Mouse (Mus musculus) hindbrain, embryonic 11.5 days (tissue): ENCODE measurements around the gene Ppp1cc. TPM values are rescaled to one million over a fixed set of nuclear protein-coding genes. Genes with fewer than 3 reads are reported as not detected.
"Not testable (repeated sequence)": the region's sequence is repeated elsewhere in the genome, so short reads cannot be mapped to it uniquely, and the experiment has no call there.

Experiments used
- ATAC-seq: fragments of 200-750 bp; cut with Nextera tagmentation; 2 replicates; pipeline ENCODE4 v1.8.0; 2017; ENCODE audit warnings: mild to moderate bottlenecking, moderate TSS enrichment, moderate library complexity; ENCODE audit not compliant: low FRiP score
- DNase-seq: peaks from one replicate; pipeline ENCODE4 v3.0.0-alpha.2; 2015; ENCODE audit warnings: low spot score
- H3K27ac ChIP-seq: fragments of 300-500 bp; sonication (generic); 2 replicates; pipeline ENCODE4 v1.5.1; 2014; ENCODE audit warnings: mild to moderate bottlenecking, low read depth, low read length
- H3K27me3 ChIP-seq: fragments of 300-500 bp; sonication (generic); 2 replicates; pipeline ENCODE4 v1.6.1; 2014; ENCODE audit warnings: mild to moderate bottlenecking, low read length, moderate library complexity, mixed read lengths; ENCODE audit not compliant: control insufficient read depth, insufficient read depth
- H3K36me3 ChIP-seq: fragments of 300-500 bp; sonication (generic); 2 replicates; pipeline ENCODE4 v1.6.1; 2014; ENCODE audit warnings: mild to moderate bottlenecking, low read length, moderate library complexity, mixed read lengths; ENCODE audit not compliant: control insufficient read depth, insufficient read depth
- H3K4me1 ChIP-seq: fragments of 300-500 bp; sonication (generic); replicated peaks from 2 replicates; pipeline ENCODE4 v1.6.1; 2014; ENCODE audit warnings: low read length, mixed read lengths; ENCODE audit not compliant: control insufficient read depth, insufficient read depth
- H3K4me2 ChIP-seq: fragments of 300-500 bp; sonication (generic); replicated peaks from 2 replicates; pipeline ENCODE4 v1.6.1; 2014; ENCODE audit warnings: mild to moderate bottlenecking, low read depth, low read length
- H3K4me3 ChIP-seq: fragments of 300-500 bp; sonication (generic); 2 replicates; pipeline ENCODE4 v1.5.1; 2014; ENCODE audit warnings: low read depth, low read length
- H3K9ac ChIP-seq: fragments of 300-500 bp; sonication (generic); 2 replicates; pipeline ENCODE4 v1.6.1; 2014; ENCODE audit warnings: low read depth, low read length
- H3K9me3 ChIP-seq: fragments of 300-500 bp; sonication (generic); 2 replicates; pipeline ENCODE4 v1.6.1; 2016; ENCODE audit warnings: low read length; ENCODE audit not compliant: control insufficient read depth
- WGBS: fragments of 180-500 bp; shearing (Covaris S2); extraction: QIAGEN DNeasy Blood & Tissue Kit; methylation state at CpG from one replicate; pipeline ENCODE4 v1.1.7; 2014; 5-methylcytosine and 5-hydroxymethylcytosine counted together
- polyA plus RNA-seq: library from polyadenylated mRNA; unstranded; fragments of >200 nt; fragmentation: Nextera tagmentation; extraction: Ambion mirVana; gene quantifications from 2 replicates; pipeline ENCODE4 v1.2.1, GENCODE M21; 2014

Gene Ppp1cc
- polyA plus RNA-seq, 1 experiment from 2014 or later: 305 TPM

- ATAC-seq: no peak
- no peaks in the 10 kb centered on the region for H3K36me3 ChIP-seq
- no peaks in the 10 kb centered on the region for H3K27me3 ChIP-seq
- no peaks in the 10 kb centered on the region for H3K4me1 ChIP-seq
- H3K9me3 ChIP-seq: no peaks in the 10 kb centered on the region
- no peak for DNase-seq
- no peak overlapping the region for H3K27ac ChIP-seq
- WGBS: 92% methylated on average over 4 of the region's 4 CpGs
- no peak overlapping the region for H3K4me3 ChIP-seq
- H3K4me2 ChIP-seq: no peak overlapping the region
- no peak overlapping the region for H3K9ac ChIP-seq
These were observed 13.3 kb upstream of the Ppp1cc start for GRCm38 (mm10) chr5:122144825-122145224.

- H3K4me1 ChIP-seq: no peaks in the 10 kb centered on the region
- no peak overlapping the region for H3K4me3 ChIP-seq
- no peaks in the 10 kb centered on the region for H3K36me3 ChIP-seq
- no peak overlapping the region for H3K4me2 ChIP-seq
- no peak overlapping the region for H3K27ac ChIP-seq
- H3K9ac ChIP-seq: no peak overlapping the region
- no peak for DNase-seq
- ATAC-seq: no peak
- H3K27me3 ChIP-seq: no peaks in the 10 kb centered on the region
- WGBS: 68% methylated on average over 15 of the region's 15 CpGs
- no peaks in the 10 kb centered on the region for H3K9me3 ChIP-seq
These were observed 12.6 kb upstream of the Ppp1cc start for GRCm38 (mm10) chr5:122145381-122146055.

GRCm38 (mm10) chr5:122146056-122146580, 12.0 kb upstream of the Ppp1cc start:
- no peaks in the 10 kb centered on the region for H3K4me1 ChIP-seq
- no peak overlapping the region for H3K9ac ChIP-seq
- H3K27ac ChIP-seq: 0 out of 2 replicates have a peak overlapping the region, but pooled peaks have one; percentile 27
- H3K36me3 ChIP-seq: no peaks in the 10 kb centered on the region
- H3K4me3 ChIP-seq: no peak overlapping the region
- no peak for ATAC-seq
- H3K4me2 ChIP-seq: no peak overlapping the region
- no peaks in the 10 kb centered on the region for H3K27me3 ChIP-seq
- H3K9me3 ChIP-seq: no peaks in the 10 kb centered on the region
- WGBS: 53% methylated on average over 10 of the region's 10 CpGs
- peak; percentile 22 for DNase-seq

- no peak for ATAC-seq
- H3K4me1 ChIP-seq: no peaks in the 10 kb centered on the region
- H3K9me3 ChIP-seq: no peaks in the 10 kb centered on the region
- DNase-seq: no peak
- H3K27ac ChIP-seq: 0 out of 2 replicates have a peak overlapping the region, but pooled peaks have one; percentile 27
- H3K36me3 ChIP-seq: no peaks in the 10 kb centered on the region
- no peak overlapping the region for H3K4me2 ChIP-seq
- no peak overlapping the region for H3K9ac ChIP-seq
- no peak overlapping the region for H3K4me3 ChIP-seq
- H3K27me3 ChIP-seq: no peaks in the 10 kb centered on the region
These were observed 11.5 kb upstream of the Ppp1cc start for GRCm38 (mm10) chr5:122146609-122147008.

- no peak overlapping the region for H3K4me3 ChIP-seq
- no peaks in the 10 kb centered on the region for H3K36me3 ChIP-seq
- DNase-seq: no peak
- H3K9me3 ChIP-seq: no peaks in the 10 kb centered on the region
- no peaks in the 10 kb centered on the region for H3K27me3 ChIP-seq
- 33% methylated on average over 1 of the region's 1 CpGs for WGBS
- no peak overlapping the region for H3K4me2 ChIP-seq
- no peak for ATAC-seq
- no peak overlapping the region for H3K27ac ChIP-seq
- H3K4me1 ChIP-seq: no peaks in the 10 kb centered on the region
- no peak overlapping the region for H3K9ac ChIP-seq
These were observed 10.0 kb upstream of the Ppp1cc start for GRCm38 (mm10) chr5:122148107-122148506.

- WGBS: 53% methylated on average over 4 of the region's 4 CpGs
- no peak for ATAC-seq
- no peak overlapping the region for H3K4me2 ChIP-seq
- no peaks in the 10 kb centered on the region for H3K4me1 ChIP-seq
- no peak overlapping the region for H3K4me3 ChIP-seq
- no peak overlapping the region for H3K27ac ChIP-seq
- H3K9ac ChIP-seq: no peak overlapping the region
- no peak for DNase-seq
- H3K36me3 ChIP-seq: no peaks in the 10 kb centered on the region
- no peaks in the 10 kb centered on the region for H3K9me3 ChIP-seq
- no peaks in the 10 kb centered on the region for H3K27me3 ChIP-seq
These were observed 8.8 kb upstream of the Ppp1cc start for GRCm38 (mm10) chr5:122149259-122149658.

- WGBS: 85% methylated on average over 5 of the region's 5 CpGs
- not testable (repeated sequence) for H3K9ac ChIP-seq, ATAC-seq
These were observed 5.6 kb upstream of the Ppp1cc start for GRCm38 (mm10) chr5:122152508-122152907.

GRCm38 (mm10) chr5:122154006-122154405, 4.1 kb upstream of the Ppp1cc start:
- DNase-seq: no peak
- Histone ChIP-seq H3K9me3 (no peaks in the 10 kb centered on the region), H3K27me3 (no peaks in the 10 kb centered on the region), H3K27ac (no peak overlapping the region), H3K4me2 (no peak overlapping the region), H3K36me3 (no peaks in the 10 kb centered on the region), H3K4me1 (peaks cover 6% of the 10 kb centered on the region; the same call in 1 of the 2 replicates), H3K9ac (no peak overlapping the region), H3K4me3 (no peak overlapping the region)
- no peak for ATAC-seq
- WGBS: 29% methylated on average over 11 of the region's 14 CpGs

More at GRCm38 (mm10) chr5:122152508-122152907, 5.6 kb upstream of the Ppp1cc start:
- not testable (repeated sequence) for H3K4me2 ChIP-seq, H3K4me1 ChIP-seq, H3K36me3 ChIP-seq, H3K27me3 ChIP-seq, H3K4me3 ChIP-seq, H3K9me3 ChIP-seq, H3K27ac ChIP-seq, DNase-seq

- no peak overlapping the region for H3K4me2 ChIP-seq
- 80% methylated on average over 3 of the region's 3 CpGs for WGBS
These were observed 3.3 kb upstream of the Ppp1cc start for GRCm38 (mm10) chr5:122154782-122155181.

More at GRCm38 (mm10) chr5:122154782-122155181, 3.3 kb upstream of the Ppp1cc start:
- H3K27ac ChIP-seq: no peak overlapping the region
- no peak overlapping the region for H3K9ac ChIP-seq
- H3K27me3 ChIP-seq: no peaks in the 10 kb centered on the region
- DNase-seq (no peak), ATAC-seq (no peak)
- no peaks in the 10 kb centered on the region for H3K36me3 ChIP-seq
- peaks cover 8% of the 10 kb centered on the region; the same call in 1 of the 2 replicates for H3K4me1 ChIP-seq
- H3K4me3 ChIP-seq: no peak overlapping the region
- no peaks in the 10 kb centered on the region for H3K9me3 ChIP-seq
